ENCODE assay signal across 24 mouse cellular contexts in genomic region chr17:48385786-48386461, GRCm38 (mm10). TPM values are rescaled to one million over a fixed set of nuclear protein-coding genes. Genes with fewer than 3 reads are reported as not detected.
A peak's percentile ranks its signal among the peaks of the same experiment; 100 is the strongest.
DNase-seq lines count a peak whose midpoint lies in the region; ATAC-seq and TF ChIP-seq lines count a peak whose summit lies in the region.
"Had no signal": no experiment of that assay in that cellular context is flagged by ENCODE, and none has a peak within 500 bp of the region (broad histone marks: within the 10 kb centered on the region; RNA-seq: fewer than 3 reads in every experiment).

No protein-coding gene starts in this region.

- TF ChIP-seq CTCF in MEL (IDR thresholded peaks at IDR 0.05 in 2 of 3, conservative IDR thresholded peaks at IDR 0.05 in 1 of 3; ENCODE audit: control insufficient read depth in 1 of 3, insufficient read depth in 1 of 3, low read depth in 2 of 3, low read length in 3 of 3, poor library complexity in 1 of 3, severe bottlenecking in 1 of 3) = no peak
- no peak for TF ChIP-seq CTCF in stomach, postnatal 0 days (IDR thresholded peaks at IDR 0.05; ENCODE audit: low read depth)

- no peak overlapping the region for H3K9ac ChIP-seq in MEL (ENCODE audit: control insufficient read depth, low read depth, low read length, poor library complexity, severe bottlenecking)
- H3K9ac ChIP-seq in stomach, postnatal 0 days (ENCODE audit: low read length) = no peak overlapping the region
- H3K9ac ChIP-seq: embryonic facial prominence, embryonic 13.5 days; forebrain, embryonic 12.5 days; intestine, embryonic 15.5 days; limb, embryonic 12.5 days; midbrain, embryonic 15.5 days; neural tube, embryonic 15.5 days had no signal

- no peaks in the 10 kb centered on the region for H3K27me3 ChIP-seq in MEL (ENCODE audit: control insufficient read depth in 1 of 2, insufficient read depth in 2 of 2, low read length in 2 of 2)
- no peaks in the 10 kb centered on the region for H3K27me3 ChIP-seq in stomach, postnatal 0 days (ENCODE audit: control insufficient read depth, insufficient read depth, low read length)
- H3K27me3 ChIP-seq: embryonic facial prominence, embryonic 13.5 days; forebrain, embryonic 12.5 days; intestine, embryonic 15.5 days; limb, embryonic 12.5 days; midbrain, embryonic 15.5 days; neural tube, embryonic 15.5 days had no signal

- H3K4me2 ChIP-seq in stomach, postnatal 0 days (replicated peaks; ENCODE audit: low read depth) = no peak overlapping the region
- H3K4me2 ChIP-seq: embryonic facial prominence, embryonic 13.5 days; forebrain, embryonic 12.5 days; intestine, embryonic 15.5 days; limb, embryonic 12.5 days; midbrain, embryonic 15.5 days; neural tube, embryonic 15.5 days had no signal

- H3K27ac ChIP-seq in MEL (ENCODE audit: control insufficient read depth, low read depth, low read length) = no peak overlapping the region
- no peak overlapping the region for H3K27ac ChIP-seq in stomach, postnatal 0 days (replicated peaks)
- H3K27ac ChIP-seq: embryonic facial prominence, embryonic 13.5 days; forebrain, embryonic 12.5 days; heart, embryonic 10.5 days; hindbrain, embryonic 10.5 days; intestine, embryonic 15.5 days; limb, embryonic 12.5 days; midbrain, embryonic 15.5 days; neural tube, embryonic 15.5 days had no signal

- H3K36me3 ChIP-seq in MEL (ENCODE audit: control insufficient read depth in 1 of 2, insufficient read depth in 2 of 2, low read length in 2 of 2) = peaks cover 11 to 15% of the 10 kb centered on the region in 2 experiments
- H3K36me3 ChIP-seq in stomach, postnatal 0 days (ENCODE audit: control insufficient read depth, insufficient read depth, low read length) = peaks cover 22% of the 10 kb centered on the region; the same call in 1 of the 2 replicates

- peaks cover 0 to 4% of the 10 kb centered on the region in 2 experiments; a peak in 1 of 4 replicates for H3K4me1 ChIP-seq in MEL (ENCODE audit: control insufficient read depth in 1 of 2, insufficient read depth in 2 of 2, low read length in 2 of 2)
- H3K4me1 ChIP-seq in stomach, postnatal 0 days (replicated peaks; ENCODE audit: control insufficient read depth, insufficient read depth) = no peaks in the 10 kb centered on the region
- H3K4me1 ChIP-seq: embryonic facial prominence, embryonic 13.5 days; forebrain, embryonic 12.5 days; heart, embryonic 10.5 days; hindbrain, embryonic 10.5 days; intestine, embryonic 15.5 days; limb, embryonic 12.5 days; midbrain, embryonic 15.5 days; neural tube, embryonic 15.5 days had no signal

- H3K79me2 ChIP-seq in MEL (ENCODE audit: control insufficient read depth, insufficient read depth, low read length, poor library complexity) = no peaks in the 10 kb centered on the region

- 0 out of 4 replicates have a peak, but pooled peaks have one; percentile 27 to 57 for ATAC-seq in hematopoietic stem cell, adult 5-6 weeks (replicated peaks in 1 of 2; ENCODE audit: insufficient read depth in 1 of 2, low FRiP score in 2 of 2, low TSS enrichment in 1 of 2, low read depth in 1 of 2, poor library complexity in 2 of 2, severe bottlenecking in 2 of 2)
- ATAC-seq in stomach, postnatal 0 days (ENCODE audit: low FRiP score, low TSS enrichment) = no peak
- ATAC-seq: hindbrain, embryonic 16.5 days; intestine, embryonic 15.5 days; midbrain, embryonic 15.5 days had no signal

- WGBS in stomach, postnatal 0 days = 52% methylated on average over 2 of the region's 2 CpGs

- 0 out of 4 replicates have a peak, but pooled peaks of 1 of the 2 experiments have one; percentile 19 for TF ChIP-seq EP300 in MEL (IDR thresholded peaks at IDR 0.05; ENCODE audit: low read depth in 1 of 2, low read length in 2 of 2)
- TF ChIP-seq EP300 in stomach, postnatal 0 days (optimal IDR thresholded peaks at IDR 0.05) = no peak

- H3K9me3 ChIP-seq in MEL (replicated peaks; ENCODE audit: insufficient read depth, low read length) = no peaks in the 10 kb centered on the region
- H3K9me3 ChIP-seq in stomach, postnatal 0 days (ENCODE audit: control insufficient read depth, low read length) = no peaks in the 10 kb centered on the region
- H3K9me3 ChIP-seq: embryonic facial prominence, embryonic 13.5 days; forebrain, embryonic 12.5 days; heart, embryonic 10.5 days; hindbrain, embryonic 10.5 days; intestine, embryonic 15.5 days; limb, embryonic 12.5 days; midbrain, embryonic 15.5 days; neural tube, embryonic 15.5 days had no signal

- TF ChIP-seq RAD21 in MEL (IDR thresholded peaks at IDR 0.05; ENCODE audit: low read depth, low read length) = no peak

- no peak overlapping the region for H3K4me3 ChIP-seq in MEL (ENCODE audit: control insufficient read depth in 1 of 2, insufficient read depth in 1 of 2, low read depth in 2 of 2, low read length in 2 of 2)
- no peak overlapping the region for H3K4me3 ChIP-seq in stomach, postnatal 0 days (ENCODE audit: low read depth, low read length)
- H3K4me3 ChIP-seq: embryonic facial prominence, embryonic 13.5 days; erythroblast, embryonic 14.5 days; forebrain, embryonic 12.5 days; heart, embryonic 10.5 days; hindbrain, embryonic 10.5 days; intestine, embryonic 15.5 days; limb, embryonic 12.5 days; midbrain, embryonic 15.5 days; neural tube, embryonic 15.5 days had no signal

- TF ChIP-seq POLR2A in MEL (IDR thresholded peaks at IDR 0.05; ENCODE audit: control insufficient read depth in 1 of 2, insufficient read depth in 1 of 2, low read depth in 1 of 2, low read length in 2 of 2, poor library complexity in 1 of 2) = peak in 1 of 2 experiments; percentile 50; a peak in 1 of 4 replicates

- DNase-seq in lung, postnatal 36 days = peak; percentile 7
- no peak for DNase-seq in lung, postnatal 4 days
- peak; percentile 71 for DNase-seq in MEL (ENCODE audit: low read depth, low spot score)
- DNase-seq in ovary, postnatal 10 days (ENCODE audit: low spot score) = no peak
- DNase-seq in cerebellum, postnatal 4 days (ENCODE audit: low spot score in 2 of 2) = no peak
- no peak for DNase-seq in stomach, postnatal 0 days (ENCODE audit: low spot score)
- DNase-seq: adrenal gland, postnatal 36 days; cerebellum, adult 11 months; cerebellum, adult 9-11 months; kidney, adult 8-10 months; kidney, postnatal 10 days; lung, postnatal 10 days had no signal

TF ChIP-seq in MEL, 35 proteins besides CTCF, POLR2A, EP300 and RAD21:
- TF ChIP-seq ZMIZ1 (IDR thresholded peaks at IDR 0.05; ENCODE audit: low read depth, low read length) (peak; percentile 33), POLR2AphosphoS2 (IDR thresholded peaks at IDR 0.05; ENCODE audit: low read length) (peak; percentile 91), SMC3 (IDR thresholded peaks at IDR 0.05; ENCODE audit: low read depth, low read length) (0 out of 2 replicates have a peak, but pooled peaks have one; percentile 13), ELF1 (IDR thresholded peaks at IDR 0.05; ENCODE audit: low read depth, low read length) (no peak), TCF12 (IDR thresholded peaks at IDR 0.05; ENCODE audit: low read depth, low read length) (no peak)
TF ChIP-seq in MEL: peak in this region for 3.

RNA-seq across cellular contexts. Expression of gene Nfya, which starts 23.8 kb away (rescaled TPM):
- total RNA-seq in MEL (2012; rRNA removed) = 48.1 and 56.9 TPM in 2 replicates
- 10 to 100 TPM in 1 of 2 experiments, not detected in 1; 97.8 TPM for polyA plus RNA-seq in MEL (2012; ENCODE audit: insufficient read depth in 1 of 2, insufficient read length in 2 of 2, low read depth in 1 of 2, low replicate concordance in 2 of 2, missing spikeins in 1 of 2)
- 47.1 and 83.8 TPM in 2 replicates for total RNA-seq in hematopoietic stem cell, adult 5-6 weeks (2017)
- polyA plus RNA-seq in stomach, postnatal 0 days (2015; fragmentation: Nextera tagmentation; extraction: Ambion mirVana) = 3.0 and 3.5 TPM in 2 replicates

RNA-seq across cellular contexts. Expression of gene Oard1, which starts 23.9 kb away (rescaled TPM):
- 21.2 and 21.5 TPM in 2 replicates for total RNA-seq in MEL (2012; rRNA removed)
- 10 to 100 TPM in 1 of 2 experiments, not detected in 1; 24.4 TPM for polyA plus RNA-seq in MEL (2012; ENCODE audit: insufficient read depth in 1 of 2, insufficient read length in 2 of 2, low read depth in 1 of 2, low replicate concordance in 2 of 2, missing spikeins in 1 of 2)
- total RNA-seq in hematopoietic stem cell, adult 5-6 weeks (2017) = 60.4 and 65.4 TPM in 2 replicates
- 42.3 and 43.8 TPM in 2 replicates for polyA plus RNA-seq in stomach, postnatal 0 days (2015; fragmentation: Nextera tagmentation; extraction: Ambion mirVana)

RNA-seq across cellular contexts. Expression of gene Treml1, which starts 26.2 kb away (rescaled TPM):
- 0.69 and 0.96 TPM in 2 replicates for total RNA-seq in MEL (2012; rRNA removed)
- polyA plus RNA-seq in MEL (2012; ENCODE audit: insufficient read depth in 1 of 2, insufficient read length in 2 of 2, low read depth in 1 of 2, low replicate concordance in 2 of 2, missing spikeins in 1 of 2) = 1 to 10 TPM in 1 of 2 experiments, not detected in 1; 1.7 TPM
- total RNA-seq in hematopoietic stem cell, adult 5-6 weeks (2017) = 0.63 and 2.7 TPM in 2 replicates
- polyA plus RNA-seq in stomach, postnatal 0 days (2015; fragmentation: Nextera tagmentation; extraction: Ambion mirVana) = not detected in 2 replicates
- polyA plus RNA-seq: small intestine, adult 2 months had no signal

RNA-seq across cellular contexts. Expression of gene Trem2, which starts 39.7 kb away (rescaled TPM):
- 0.04 and 0.26 TPM in 2 replicates for total RNA-seq in MEL (2012; rRNA removed)
- polyA plus RNA-seq in MEL (2012; ENCODE audit: insufficient read depth in 1 of 2, insufficient read length in 2 of 2, low read depth in 1 of 2, low replicate concordance in 2 of 2, missing spikeins in 1 of 2) = under 1 TPM in 1 of 2 experiments, not detected in 1; 0.26 TPM
- not detected in 2 replicates for total RNA-seq in hematopoietic stem cell, adult 5-6 weeks (2017)
- 3.5 and 4.2 TPM in 2 replicates for polyA plus RNA-seq in stomach, postnatal 0 days (2015; fragmentation: Nextera tagmentation; extraction: Ambion mirVana)
- polyA plus RNA-seq: small intestine, adult 2 months had no signal

RNA-seq across cellular contexts. Expression of gene Apobec2, which starts 46.8 kb away (rescaled TPM):
- 0.19 and 0.23 TPM in 2 replicates for total RNA-seq in MEL (2012; rRNA removed)
- polyA plus RNA-seq in MEL (2012; ENCODE audit: insufficient read depth in 1 of 2, insufficient read length in 2 of 2, low read depth in 1 of 2, low replicate concordance in 2 of 2, missing spikeins in 1 of 2) = under 1 TPM in 1 of 2 experiments, not detected in 1; 0.42 TPM
- total RNA-seq in hematopoietic stem cell, adult 5-6 weeks (2017) = not detected in 2 replicates
- 7.2 and 7.6 TPM in 2 replicates for polyA plus RNA-seq in stomach, postnatal 0 days (2015; fragmentation: Nextera tagmentation; extraction: Ambion mirVana)
- polyA plus RNA-seq: erythroblast, embryonic 14.5 days had no signal

Comparison
In these comparisons a context has a peak if more than half of its experiments do, and no peak if none do; other contexts are left out.
1. DNase-seq: peak in lung, postnatal 36 days (single experiment) and MEL (single experiment); none in lung, postnatal 4 days (0 of 2), ovary, postnatal 10 days (single experiment), cerebellum, postnatal 4 days (0 of 2) and stomach, postnatal 0 days (single experiment).